In the genomic region with DNA sequence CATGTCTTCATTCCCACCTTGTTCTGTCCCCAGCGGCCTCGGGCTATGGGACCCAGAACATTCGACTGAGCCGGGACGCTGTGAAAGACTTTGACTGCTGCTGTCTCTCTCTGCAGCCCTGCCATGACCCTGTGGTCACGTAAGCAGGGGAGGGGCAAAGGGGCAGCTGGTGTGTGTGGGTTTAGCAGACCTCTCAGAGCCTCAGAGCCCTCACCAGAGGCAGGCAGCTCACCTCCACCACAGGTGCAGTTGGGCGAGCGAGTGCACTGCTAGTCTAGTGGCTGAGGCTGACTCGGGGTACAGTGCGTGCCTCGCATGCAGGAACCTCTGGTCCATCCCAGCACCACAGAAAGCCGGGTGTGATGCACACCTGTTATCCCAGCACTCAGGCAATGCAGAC, we compare ENCODE assay signal across 27 mouse cellular contexts. TPM values are rescaled to one million over a fixed set of nuclear protein-coding genes. Genes with fewer than 3 reads are reported as not detected.
DNase-seq lines count a peak whose midpoint lies in the region; ATAC-seq and TF ChIP-seq lines count a peak whose summit lies in the region.
"Had no signal": no experiment of that assay in that cellular context is flagged by ENCODE, and none has a peak within 500 bp of the region (broad histone marks: within the 10 kb centered on the region; RNA-seq: fewer than 3 reads in every experiment).

No protein-coding gene starts in this region.

- H3K4me1 ChIP-seq in forebrain, embryonic 12.5 days, result no peaks in the 10 kb centered on the region
- H3K4me1 ChIP-seq in forebrain, postnatal 0 days (ENCODE audit: insufficient read depth), result no peaks in the 10 kb centered on the region
- H3K4me1 ChIP-seq in liver, embryonic 16.5 days (ENCODE audit: control insufficient read depth, low read depth, low read length), result peaks cover 2% of the 10 kb centered on the region
- peaks cover 86% of the 10 kb centered on the region for H3K4me1 ChIP-seq in E14TG2a.4 (replicated peaks; ENCODE audit: low read depth, low read length)
- H3K4me1 ChIP-seq: embryonic facial prominence, embryonic 15.5 days; forebrain, embryonic 15.5 days; hindbrain, embryonic 10.5 days; hindbrain, embryonic 13.5 days; intestine, embryonic 15.5 days had no signal

- H3K9ac ChIP-seq in forebrain, embryonic 12.5 days, result 0 out of 2 replicates have a peak overlapping the region, but pooled peaks have one; percentile 12
- H3K9ac ChIP-seq in forebrain, postnatal 0 days, result no peak overlapping the region
- H3K9ac ChIP-seq in liver, embryonic 16.5 days (ENCODE audit: low read depth, low read length), result no peak overlapping the region
- H3K9ac ChIP-seq: embryonic facial prominence, embryonic 15.5 days; forebrain, embryonic 15.5 days; heart, embryonic 15.5 days; intestine, embryonic 15.5 days had no signal

- 95% methylated on average over 12 of the region's 12 CpGs for WGBS in forebrain, embryonic 12.5 days
- WGBS in forebrain, postnatal 0 days, result 92% methylated on average over 12 of the region's 12 CpGs
- 77% methylated on average over 12 of the region's 12 CpGs for WGBS in liver, embryonic 16.5 days (ENCODE audit: insufficient replicate concordance)

- no peak overlapping the region for H3K27ac ChIP-seq in forebrain, embryonic 12.5 days
- no peak overlapping the region for H3K27ac ChIP-seq in forebrain, postnatal 0 days (ENCODE audit: low read depth, low read length)
- no peak overlapping the region for H3K27ac ChIP-seq in liver, embryonic 16.5 days (ENCODE audit: low read length)
- H3K27ac ChIP-seq: embryonic facial prominence, embryonic 15.5 days; forebrain, embryonic 15.5 days; hindbrain, embryonic 10.5 days; hindbrain, embryonic 13.5 days; intestine, embryonic 15.5 days had no signal

- no peak overlapping the region for H3K4me3 ChIP-seq in forebrain, embryonic 12.5 days (replicated peaks)
- no peak overlapping the region for H3K4me3 ChIP-seq in forebrain, postnatal 0 days (ENCODE audit: low read depth, low read length)
- no peak overlapping the region for H3K4me3 ChIP-seq in liver, embryonic 16.5 days (ENCODE audit: low read depth, low read length)
- peak overlapping the region; percentile 41 for H3K4me3 ChIP-seq in E14TG2a.4 (replicated peaks; ENCODE audit: low read length)
- H3K4me3 ChIP-seq: embryonic facial prominence, embryonic 15.5 days; forebrain, embryonic 15.5 days; heart, embryonic 12.5 days; heart, embryonic 15.5 days; hindbrain, embryonic 10.5 days; hindbrain, embryonic 13.5 days; intestine, embryonic 15.5 days had no signal

- ATAC-seq in forebrain, embryonic 12.5 days (ENCODE audit: low FRiP score), result no peak
- no peak for ATAC-seq in forebrain, postnatal 0 days
- 0 out of 2 replicates have a peak, but pooled peaks have one; percentile 7 for ATAC-seq in liver, embryonic 16.5 days (ENCODE audit: low read depth)
- ATAC-seq: forebrain, embryonic 15.5 days; hindbrain, embryonic 16.5 days; intestine, embryonic 15.5 days had no signal

- no peak for TF ChIP-seq CTCF in forebrain, postnatal 0 days (IDR thresholded peaks at IDR 0.05; ENCODE audit: low read depth)
- no peak for TF ChIP-seq CTCF in E14TG2a.4 (conservative IDR thresholded peaks at IDR 0.05; ENCODE audit: low read length)

- DNase-seq in forebrain, postnatal 0 days, result no peak
- DNase-seq in liver, result no peak
- no peak for DNase-seq in adrenal gland, adult 8-10 months
- DNase-seq: adrenal gland, adult 2 months; adrenal gland, postnatal 25 days; B cell, adult 2 months; cerebellum, adult 11-12 months; cerebellum, adult 8-10 months; cerebellum, postnatal 10 days; cerebellum, postnatal 36 days; embryo, embryonic 11 days; gastrocnemius, postnatal 25 days; heart, adult 18-20 months; heart, postnatal 10 days; heart, postnatal 36 days had no signal

- H3K4me2 ChIP-seq in forebrain, embryonic 12.5 days, result no peak overlapping the region
- H3K4me2 ChIP-seq in forebrain, postnatal 0 days (ENCODE audit: low read depth), result no peak overlapping the region
- no peak overlapping the region for H3K4me2 ChIP-seq in liver, embryonic 16.5 days (ENCODE audit: low read depth, low read length)
- H3K4me2 ChIP-seq: embryonic facial prominence, embryonic 15.5 days; forebrain, embryonic 15.5 days; heart, embryonic 12.5 days; heart, embryonic 15.5 days; hindbrain, embryonic 13.5 days; intestine, embryonic 15.5 days had no signal

- no peaks in the 10 kb centered on the region; the same call in 1 of the 2 replicates for H3K27me3 ChIP-seq in forebrain, embryonic 12.5 days
- no peaks in the 10 kb centered on the region for H3K27me3 ChIP-seq in forebrain, postnatal 0 days (ENCODE audit: insufficient read depth, low read length)
- no peaks in the 10 kb centered on the region for H3K27me3 ChIP-seq in liver, embryonic 16.5 days (ENCODE audit: control insufficient read depth, insufficient read depth, low read depth, low read length)
- no peaks in the 10 kb centered on the region for H3K27me3 ChIP-seq in E14TG2a.4 (ENCODE audit: insufficient read depth, low read length)
- H3K27me3 ChIP-seq: CH12.LX; embryonic facial prominence, embryonic 15.5 days; forebrain, embryonic 15.5 days; heart, embryonic 12.5 days; heart, embryonic 15.5 days; hindbrain, embryonic 13.5 days; intestine, embryonic 15.5 days had no signal

- peaks cover 37% of the 10 kb centered on the region for H3K36me3 ChIP-seq in forebrain, embryonic 12.5 days (replicated peaks)
- H3K36me3 ChIP-seq in forebrain, postnatal 0 days (ENCODE audit: insufficient read depth), result peaks cover 34% of the 10 kb centered on the region
- H3K36me3 ChIP-seq in liver, embryonic 16.5 days (ENCODE audit: control insufficient read depth, insufficient read depth), result peaks cover 7% of the 10 kb centered on the region
- H3K36me3 ChIP-seq in E14TG2a.4 (ENCODE audit: insufficient read depth, low read length), result peaks cover 64% of the 10 kb centered on the region

- no peaks in the 10 kb centered on the region for H3K9me3 ChIP-seq in forebrain, embryonic 12.5 days
- H3K9me3 ChIP-seq in forebrain, postnatal 0 days (ENCODE audit: low read length), result no peaks in the 10 kb centered on the region
- no peaks in the 10 kb centered on the region for H3K9me3 ChIP-seq in liver, embryonic 16.5 days (replicated peaks; ENCODE audit: control insufficient read depth, low read length)
- no peaks in the 10 kb centered on the region for H3K9me3 ChIP-seq in E14TG2a.4 (ENCODE audit: low read length)
- H3K9me3 ChIP-seq: embryonic facial prominence, embryonic 15.5 days; forebrain, embryonic 15.5 days; heart, embryonic 12.5 days; heart, embryonic 15.5 days; hindbrain, embryonic 10.5 days; hindbrain, embryonic 13.5 days; intestine, embryonic 15.5 days had no signal

RNA-seq across cellular contexts. Expression of a gene that starts 11.5 kb away (rescaled TPM):
- polyA plus RNA-seq in forebrain, embryonic 12.5 days (2016; fragmentation: Nextera tagmentation; extraction: Ambion mirVana), result 17.1 and 18.2 TPM in 2 replicates
- 6.3 and 15.9 TPM in 2 replicates for total RNA-seq in forebrain, postnatal 0 days (2014; rRNA removed)
- polyA plus RNA-seq in forebrain, postnatal 0 days (2015; fragmentation: Nextera tagmentation; extraction: Ambion mirVana), result 14.9 and 15.1 TPM in 2 replicates
- 9.7 and 10.5 TPM in 2 replicates for polyA plus RNA-seq in liver, embryonic 16.5 days (2015; fragmentation: Nextera tagmentation; extraction: Ambion mirVana)
- total RNA-seq in adrenal gland, adult 8-10 months (2022), result 10 to 100 TPM; 16.4 to 20.5 (median 17.1) TPM

RNA-seq across cellular contexts. Expression of a gene that starts 11.7 kb away (rescaled TPM):
- polyA plus RNA-seq in forebrain, embryonic 12.5 days (2016; fragmentation: Nextera tagmentation; extraction: Ambion mirVana), result 53.7 and 54.4 TPM in 2 replicates
- 75.2 and 76.4 TPM in 2 replicates for total RNA-seq in forebrain, postnatal 0 days (2014; rRNA removed)
- polyA plus RNA-seq in forebrain, postnatal 0 days (2015; fragmentation: Nextera tagmentation; extraction: Ambion mirVana), result 74.3 and 75.2 TPM in 2 replicates
- 23.4 and 23.8 TPM in 2 replicates for polyA plus RNA-seq in liver, embryonic 16.5 days (2015; fragmentation: Nextera tagmentation; extraction: Ambion mirVana)
- 10 to 100 TPM; 57.5 to 81.7 (median 66.6) TPM for total RNA-seq in adrenal gland, adult 8-10 months (2022)

RNA-seq across cellular contexts. Expression of a gene that starts 18.1 kb away (rescaled TPM):
- polyA plus RNA-seq in forebrain, embryonic 12.5 days (2016; fragmentation: Nextera tagmentation; extraction: Ambion mirVana), result 80.5 and 101 TPM in 2 replicates
- 29.7 and 43.8 TPM in 2 replicates for total RNA-seq in forebrain, postnatal 0 days (2014; rRNA removed)
- polyA plus RNA-seq in forebrain, postnatal 0 days (2015; fragmentation: Nextera tagmentation; extraction: Ambion mirVana), result 32.6 and 36.4 TPM in 2 replicates
- polyA plus RNA-seq in liver, embryonic 16.5 days (2015; fragmentation: Nextera tagmentation; extraction: Ambion mirVana), result 20.1 and 22.7 TPM in 2 replicates
- 10 to 100 TPM; 33.1 to 51.0 (median 37.1) TPM for total RNA-seq in adrenal gland, adult 8-10 months (2022)

RNA-seq across cellular contexts. Expression of a gene that starts 21.3 kb away (rescaled TPM):
- 13.1 and 13.6 TPM in 2 replicates for polyA plus RNA-seq in forebrain, embryonic 12.5 days (2016; fragmentation: Nextera tagmentation; extraction: Ambion mirVana)
- 12.6 and 14.0 TPM in 2 replicates for total RNA-seq in forebrain, postnatal 0 days (2014; rRNA removed)
- 4.9 and 8.2 TPM in 2 replicates for polyA plus RNA-seq in forebrain, postnatal 0 days (2015; fragmentation: Nextera tagmentation; extraction: Ambion mirVana)
- polyA plus RNA-seq in liver, embryonic 16.5 days (2015; fragmentation: Nextera tagmentation; extraction: Ambion mirVana), result 1.9 and 2.0 TPM in 2 replicates
- total RNA-seq in adrenal gland, adult 8-10 months (2022), result 10 to 100 TPM; 64.6 to 86.8 (median 70.0) TPM

RNA-seq across cellular contexts. Expression of a gene that starts 29.7 kb away (rescaled TPM):
- 8.3 and 9.6 TPM in 2 replicates for polyA plus RNA-seq in forebrain, embryonic 12.5 days (2016; fragmentation: Nextera tagmentation; extraction: Ambion mirVana)
- 24.9 and 29.4 TPM in 2 replicates for total RNA-seq in forebrain, postnatal 0 days (2014; rRNA removed)
- 35.1 and 44.7 TPM in 2 replicates for polyA plus RNA-seq in forebrain, postnatal 0 days (2015; fragmentation: Nextera tagmentation; extraction: Ambion mirVana)
- 50.6 and 56.1 TPM in 2 replicates for polyA plus RNA-seq in liver, embryonic 16.5 days (2015; fragmentation: Nextera tagmentation; extraction: Ambion mirVana)
- 100 to 1,000 TPM; 105 to 151 (median 125) TPM for total RNA-seq in adrenal gland, adult 8-10 months (2022)
